Mouse (Mus musculus): ENCODE measurements at regions not wholly inside any gene's neighbourhood (a gene's known extent, or its start where the extent isn't known, plus 50 kb on each side); places are given as distances from the start of the nearest gene placed in this dataset.

- Histone ChIP-seq H3K27ac (no peak overlapping the region), H3K4me3 (no peak overlapping the region), H3K4me1 (no peaks in the 10 kb centered on the region), H3K9me3 (no peaks in the 10 kb centered on the region), H3K36me3 (no peaks in the 10 kb centered on the region), H3K27me3 (replicated peaks) (no peaks in the 10 kb centered on the region), H3K9ac (no peak overlapping the region), H3K4me2 (replicated peaks) (no peak overlapping the region)
- ATAC-seq (ENCODE audit: low FRiP score, low read depth): no peak
- WGBS: 83% methylated on average over 4 of the region's 4 CpGs
Observed at GRCm38 (mm10) chr11:11012660-11013455, 101.2 kb upstream of the Vwc2 start.

GRCm38 (mm10) chr11:11013581-11013980, 100.4 kb upstream of the Vwc2 start:
- Histone ChIP-seq H3K27ac (no peak overlapping the region), H3K27me3 (replicated peaks) (no peaks in the 10 kb centered on the region), H3K4me1 (no peaks in the 10 kb centered on the region), H3K4me3 (no peak overlapping the region), H3K9ac (no peak overlapping the region), H3K9me3 (no peaks in the 10 kb centered on the region), H3K36me3 (no peaks in the 10 kb centered on the region), H3K4me2 (replicated peaks) (no peak overlapping the region)
- ATAC-seq (ENCODE audit: low FRiP score, low read depth): no peak
- 84% methylated on average over 2 of the region's 2 CpGs for WGBS

- no peak overlapping the region for H3K27ac ChIP-seq
- ATAC-seq (ENCODE audit: low FRiP score, low read depth): peak; percentile 83
- H3K4me1 ChIP-seq: no peaks in the 10 kb centered on the region
- H3K27me3 ChIP-seq (replicated peaks): no peaks in the 10 kb centered on the region
- WGBS: 25% methylated on average over 1 of the region's 1 CpGs
- no peak overlapping the region for H3K4me2 ChIP-seq (replicated peaks)
- H3K4me3 ChIP-seq: no peak overlapping the region
- no peak overlapping the region for H3K9ac ChIP-seq
- H3K9me3 ChIP-seq: no peaks in the 10 kb centered on the region
- H3K36me3 ChIP-seq: no peaks in the 10 kb centered on the region
Observed at GRCm38 (mm10) chr11:11014088-11014487, 99.9 kb upstream of the Vwc2 start.

GRCm38 (mm10) chr11:11014538-11014937, 99.5 kb upstream of the Vwc2 start:
- Histone ChIP-seq H3K27me3 (replicated peaks) (no peaks in the 10 kb centered on the region), H3K9me3 (no peaks in the 10 kb centered on the region), H3K36me3 (no peaks in the 10 kb centered on the region), H3K4me1 (no peaks in the 10 kb centered on the region), H3K9ac (no peak overlapping the region), H3K4me2 (replicated peaks) (no peak overlapping the region), H3K4me3 (no peak overlapping the region), H3K27ac (no peak overlapping the region)
- ATAC-seq (ENCODE audit: low FRiP score, low read depth): peak; percentile 9; the same call in 1 of the 2 replicates
- 74% methylated on average over 2 of the region's 2 CpGs for WGBS

GRCm38 (mm10) chr11:11028849-11029248, 85.2 kb upstream of the Vwc2 start:
- Histone ChIP-seq H3K4me2 (replicated peaks) (no peak overlapping the region), H3K27me3 (replicated peaks) (no peaks in the 10 kb centered on the region), H3K27ac (no peak overlapping the region), H3K9ac (no peak overlapping the region), H3K9me3 (no peaks in the 10 kb centered on the region), H3K4me1 (no peaks in the 10 kb centered on the region), H3K4me3 (no peak overlapping the region), H3K36me3 (no peaks in the 10 kb centered on the region)
- ATAC-seq (ENCODE audit: low FRiP score, low read depth): no peak
